Mouse (Mus musculus): ENCODE results near the gene Drg1.
A peak's percentile ranks its signal among the peaks of the same experiment; 100 is the strongest.
"Not testable (repeated sequence)": the region's sequence is repeated elsewhere in the genome, so short reads cannot be mapped to it uniquely, and the experiment has no call there.

The Drg1 gene

DNA sequence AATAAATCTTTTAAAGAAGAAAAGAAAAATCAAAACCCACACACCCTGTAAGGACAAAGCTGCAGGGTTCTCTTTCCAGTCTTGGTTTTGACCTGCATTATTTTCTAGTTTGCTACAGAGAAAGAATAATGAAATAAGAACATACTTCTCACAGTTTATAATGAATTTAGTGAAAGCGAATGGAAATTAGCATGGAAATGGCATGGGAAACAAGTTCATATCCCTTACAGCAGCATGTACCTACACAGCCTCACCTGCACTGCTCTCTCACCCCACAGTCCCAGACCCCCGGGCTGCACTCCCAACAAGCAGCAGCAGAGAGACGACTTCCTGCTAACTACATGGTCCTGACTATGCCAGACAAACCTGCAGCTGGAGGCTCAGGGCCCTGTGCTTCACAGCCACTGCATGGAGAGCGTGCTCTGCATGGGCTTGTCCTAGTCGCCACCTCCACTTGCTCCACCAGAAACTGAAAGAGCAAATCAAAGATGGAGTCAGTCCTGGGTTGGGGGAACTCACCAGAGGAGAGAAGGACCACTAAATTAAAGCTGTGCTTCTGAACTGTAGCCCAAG, 100.9 kb downstream of the Drg1 start:
- peak; percentile 50 for DNase-seq (ENCODE audit: low read depth)

DNA sequence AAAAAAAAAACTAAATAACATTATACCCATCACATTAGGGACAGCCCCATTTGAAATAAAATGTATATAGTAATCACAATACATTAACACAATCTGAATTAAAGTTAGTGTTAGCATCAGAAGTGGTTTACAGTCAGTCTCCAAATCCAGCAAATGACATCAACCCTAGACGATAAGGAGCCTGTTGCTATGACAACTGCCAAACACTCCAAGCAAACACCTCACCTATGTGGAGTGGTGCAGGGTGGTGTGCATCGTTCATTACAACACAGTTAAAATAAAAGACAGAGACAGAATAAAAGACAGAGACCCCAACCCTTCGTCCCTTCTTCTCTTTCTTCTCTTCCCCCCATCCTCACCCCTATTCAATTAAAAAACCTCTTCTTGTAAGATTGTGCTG, 102.6 kb downstream of the Drg1 start:
- DNase-seq (ENCODE audit: low read depth) = peak; percentile 5

DNA sequence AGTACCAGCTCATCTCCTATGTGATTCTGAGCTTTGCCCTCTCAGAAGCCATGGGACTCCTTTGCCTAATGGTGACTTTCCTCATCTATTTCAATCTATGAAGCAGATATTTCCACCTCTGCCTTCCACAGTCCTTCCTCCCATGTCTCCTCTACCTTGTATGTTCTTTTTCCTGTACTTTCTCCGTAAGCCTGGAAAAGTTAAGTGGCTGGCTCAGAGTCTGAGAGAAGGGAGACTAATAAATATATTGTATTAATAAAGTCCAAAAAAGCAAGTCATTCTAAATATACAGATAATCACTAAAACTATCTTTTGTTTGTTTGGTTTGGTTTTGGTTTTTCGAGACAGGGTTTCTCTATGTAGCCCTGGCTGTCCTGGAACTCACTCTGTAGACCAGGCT, 103.1 kb downstream of the Drg1 start:
- DNase-seq (ENCODE audit: low read depth) = peak; percentile 35

DNA sequence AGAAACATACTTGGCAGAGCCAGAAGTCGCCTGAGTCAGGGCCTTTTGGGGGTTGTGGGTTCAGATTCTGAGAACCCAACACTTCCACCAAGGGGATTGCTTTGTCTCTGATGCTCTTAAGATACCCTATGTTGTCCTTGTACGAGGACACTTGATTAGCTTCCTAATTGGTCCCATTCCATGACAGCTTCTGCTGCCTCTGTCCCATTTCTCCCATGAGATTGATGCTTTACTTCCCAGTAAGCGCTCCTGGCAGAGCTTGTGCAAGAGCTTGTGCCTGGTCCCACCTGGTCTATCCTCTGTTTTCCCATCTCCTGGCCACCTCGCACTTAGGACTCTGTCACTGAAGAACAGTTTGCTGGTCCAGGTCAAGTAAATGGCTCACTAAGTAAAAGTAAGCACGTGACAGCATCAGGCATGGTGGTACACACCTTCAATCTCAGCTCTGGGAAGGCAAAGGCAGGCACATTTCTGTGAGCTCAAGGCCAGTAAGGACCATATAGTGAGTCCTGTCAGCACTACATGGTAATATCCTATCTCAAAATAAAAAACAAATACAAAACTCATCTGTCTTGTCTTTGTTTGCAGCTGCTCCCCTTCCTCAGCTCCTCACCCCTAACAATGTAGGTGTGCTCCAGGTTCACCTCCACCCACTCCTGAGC, 103.8 kb downstream of the Drg1 start:
- peak; percentile 44 for DNase-seq (ENCODE audit: low read depth)

DNA sequence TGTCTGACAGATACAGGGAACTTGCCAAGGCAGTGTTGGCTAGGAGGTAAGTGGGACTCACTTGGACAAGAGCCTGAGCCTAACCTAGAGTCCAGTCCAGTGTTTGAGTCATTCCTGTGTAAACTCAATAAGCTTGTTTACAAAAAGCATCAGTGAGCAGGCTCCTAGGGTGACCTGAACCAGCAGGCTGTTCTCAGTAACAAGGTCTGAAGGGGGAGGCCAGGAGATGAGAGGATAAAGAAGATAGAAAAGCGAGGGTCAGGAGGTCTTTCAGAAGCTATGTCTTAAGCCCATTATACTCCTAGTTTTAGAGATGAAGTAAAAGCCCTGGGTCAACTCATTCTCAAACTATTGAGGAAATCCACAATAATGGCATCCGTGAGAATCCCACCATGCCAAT, 104.8 kb downstream of the Drg1 start:
- peak; percentile 72 for DNase-seq (ENCODE audit: low read depth)

DNA sequence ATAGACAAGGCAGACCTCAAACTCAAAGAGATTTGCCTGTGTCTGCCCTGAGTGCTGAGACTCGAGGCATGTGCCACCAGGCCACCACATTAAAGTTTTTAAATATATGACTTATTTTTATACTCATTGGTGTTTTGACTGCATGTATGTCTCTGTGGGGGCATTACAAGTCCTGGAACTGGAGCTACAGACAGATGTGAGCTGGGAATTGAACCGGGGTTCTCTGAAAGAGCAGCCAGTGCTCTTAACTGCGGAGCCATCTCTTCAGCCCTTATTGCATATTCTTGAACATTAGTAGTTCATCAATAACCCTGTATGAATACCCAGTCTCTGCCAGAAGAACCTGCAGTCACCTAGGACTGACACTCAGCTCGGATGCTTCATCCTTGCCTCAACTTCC, 107.4 kb downstream of the Drg1 start:
- not testable (repeated sequence) for DNase-seq (ENCODE audit: low read depth)

DNA sequence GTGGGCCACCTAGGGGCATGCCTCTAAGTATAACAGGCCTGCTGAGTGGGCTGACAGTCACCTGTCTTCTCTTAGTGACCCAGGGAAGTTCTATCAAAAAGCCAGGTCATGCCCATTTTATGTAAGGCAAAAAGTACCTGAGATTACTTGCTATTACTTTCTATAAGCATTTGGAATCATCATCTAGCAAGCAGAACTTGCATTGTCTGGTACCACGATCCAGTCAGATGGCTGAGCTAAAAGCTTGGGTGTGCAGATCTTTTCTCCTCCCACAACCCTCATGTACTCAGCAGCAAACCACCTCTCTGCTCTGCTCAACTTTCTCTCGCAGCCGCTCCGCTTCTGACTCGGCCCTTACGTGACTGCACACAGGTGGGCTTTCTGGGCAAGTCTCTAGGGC, 108.2 kb downstream of the Drg1 start:
- DNase-seq (ENCODE audit: low read depth) = peak; percentile 78

DNA sequence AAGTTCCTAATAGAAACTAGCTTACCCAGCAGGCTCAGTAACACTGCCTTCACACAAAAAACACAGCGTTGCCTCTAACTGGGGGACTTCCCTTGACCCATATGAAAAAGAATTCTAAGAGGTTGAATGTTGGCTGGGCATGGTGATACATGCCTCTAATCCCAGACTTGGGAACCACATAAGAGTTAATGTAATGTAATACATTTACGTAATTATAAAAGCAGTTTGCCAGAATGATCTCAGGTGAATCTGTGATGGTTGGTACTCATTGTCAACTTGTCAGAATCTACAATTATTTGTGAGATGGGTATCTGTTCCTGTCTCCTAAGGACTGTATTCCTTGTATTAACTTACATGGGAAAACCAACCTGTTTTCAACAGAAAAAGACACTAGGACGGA, 109.2 kb downstream of the Drg1 start:
- DNase-seq (ENCODE audit: low read depth) = not testable (repeated sequence)

DNA sequence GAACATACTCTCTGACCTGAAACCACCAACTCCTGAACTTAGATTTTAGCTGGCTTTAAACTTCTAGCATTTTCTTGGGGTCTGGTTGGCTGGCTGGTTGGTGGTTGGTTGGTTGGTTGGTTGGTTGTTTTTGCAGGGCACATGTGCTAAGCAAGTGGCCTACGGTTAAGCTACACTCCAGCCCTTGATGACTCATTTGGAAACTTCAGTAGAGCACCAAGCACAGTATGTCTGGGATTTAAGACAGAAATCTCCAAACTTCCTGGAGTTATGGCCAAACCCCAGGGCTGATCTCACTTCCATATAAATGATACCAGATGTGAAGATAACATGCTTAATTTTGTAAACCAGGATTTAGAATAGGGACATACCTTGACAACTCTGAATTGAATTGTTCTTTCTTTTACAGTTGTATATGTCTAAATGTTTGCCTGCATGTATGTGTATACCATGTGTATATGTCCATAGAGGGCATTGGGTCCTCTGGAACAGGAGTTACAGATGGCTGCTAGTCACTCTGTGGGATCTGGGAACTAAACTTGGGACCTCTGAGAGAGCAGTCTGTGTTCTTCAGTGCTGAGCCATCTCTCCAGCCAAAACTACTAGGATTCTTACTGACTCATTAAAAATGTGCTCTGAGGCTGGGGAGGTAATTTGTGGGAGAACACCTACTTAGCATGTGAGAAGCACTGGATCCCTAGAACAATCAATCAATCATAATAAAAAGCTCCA, 112.4 kb downstream of the Drg1 start:
- DNase-seq (ENCODE audit: low read depth) = peak; percentile 100

DNA sequence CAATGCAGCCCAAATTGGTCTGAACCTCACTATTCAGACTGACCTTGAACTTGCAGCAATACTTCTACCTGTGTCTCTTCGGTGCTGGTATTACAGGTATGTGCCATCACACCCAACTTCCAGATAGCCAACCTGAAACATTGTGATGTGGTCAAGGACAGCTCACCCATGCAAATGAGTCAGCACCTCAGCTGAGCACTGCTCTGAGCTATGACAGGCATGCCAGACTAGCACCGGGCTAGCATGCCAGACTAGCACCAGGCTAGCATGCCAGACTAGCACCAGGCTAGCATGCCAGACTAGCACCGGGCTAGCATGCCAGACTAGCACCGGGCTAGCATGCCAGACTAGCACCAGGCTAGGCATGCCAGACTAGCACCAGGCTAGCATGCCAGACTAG, 114.9 kb downstream of the Drg1 start:
- not testable (repeated sequence) for DNase-seq (ENCODE audit: low read depth)

DNA sequence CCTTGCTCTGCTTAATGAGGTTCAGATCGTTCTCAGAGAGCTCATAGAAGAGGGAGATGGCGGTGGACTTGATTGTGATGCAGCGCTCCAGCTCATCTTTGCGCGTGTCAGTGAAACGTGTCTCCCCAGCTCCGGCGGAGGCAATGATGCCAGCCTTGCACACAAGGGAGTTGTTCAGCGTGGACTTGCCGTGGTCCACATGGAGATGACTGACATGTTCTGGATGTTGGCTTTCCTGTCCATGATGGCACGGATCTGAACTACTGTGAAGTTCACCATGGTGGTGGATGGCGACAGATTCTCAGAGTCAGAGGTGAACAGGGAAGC, 115.6 kb downstream of the Drg1 start:
- not testable (repeated sequence) for DNase-seq (ENCODE audit: low read depth)

DNA sequence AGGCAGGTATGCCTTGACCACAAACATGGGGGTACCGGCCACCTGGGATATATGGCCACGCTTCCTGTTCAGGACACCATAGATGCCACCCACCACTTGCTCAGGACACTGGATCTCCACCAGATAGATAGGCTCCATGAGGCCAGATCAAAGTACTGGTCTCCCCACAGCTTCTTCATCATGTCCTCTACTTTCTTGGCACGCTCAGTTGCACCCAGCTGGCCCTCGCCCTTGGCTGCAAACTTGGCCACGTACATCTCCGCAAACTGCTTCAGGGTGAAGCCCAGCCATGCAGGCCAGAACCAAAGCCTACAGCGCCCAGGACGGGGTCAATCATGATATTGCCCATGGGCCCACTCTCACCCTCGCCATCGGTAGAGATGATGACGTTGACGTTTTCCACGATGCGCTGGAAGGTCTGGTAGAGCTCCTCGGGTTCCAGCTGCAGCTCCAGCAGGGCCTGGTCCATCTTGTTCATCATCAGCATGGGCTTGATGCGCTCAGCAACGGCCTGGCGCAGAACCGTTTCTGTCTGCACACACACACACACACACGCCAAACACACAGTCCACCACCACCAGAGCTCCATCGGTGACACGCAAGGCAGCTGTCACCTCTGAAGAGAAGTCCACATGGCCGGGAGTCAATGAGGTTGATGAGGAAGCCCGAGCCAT, 116.1 kb downstream of the Drg1 start:
- DNase-seq (ENCODE audit: low read depth) = not testable (repeated sequence)

DNA sequence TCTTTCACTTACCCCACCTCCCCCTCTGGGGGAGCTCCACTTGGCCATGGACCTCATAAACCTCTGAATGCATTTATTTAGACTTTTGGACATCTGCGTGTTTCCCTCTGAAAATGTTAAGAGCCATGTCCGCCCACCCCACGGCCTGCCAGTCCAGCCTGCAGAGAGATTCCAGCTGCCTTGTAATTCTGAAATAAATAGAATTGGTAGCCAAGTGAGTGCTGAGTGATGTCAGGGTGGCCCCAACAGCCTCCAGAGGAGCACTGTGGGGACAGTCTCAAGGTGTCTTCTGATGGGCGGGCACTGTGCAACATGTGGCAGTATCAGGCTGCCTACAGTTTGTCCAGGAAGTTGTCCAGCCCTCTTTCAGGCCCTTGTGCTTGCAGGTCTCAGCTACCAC, 116.7 kb downstream of the Drg1 start:
- DNase-seq (ENCODE audit: low read depth) = not testable (repeated sequence)

DNA sequence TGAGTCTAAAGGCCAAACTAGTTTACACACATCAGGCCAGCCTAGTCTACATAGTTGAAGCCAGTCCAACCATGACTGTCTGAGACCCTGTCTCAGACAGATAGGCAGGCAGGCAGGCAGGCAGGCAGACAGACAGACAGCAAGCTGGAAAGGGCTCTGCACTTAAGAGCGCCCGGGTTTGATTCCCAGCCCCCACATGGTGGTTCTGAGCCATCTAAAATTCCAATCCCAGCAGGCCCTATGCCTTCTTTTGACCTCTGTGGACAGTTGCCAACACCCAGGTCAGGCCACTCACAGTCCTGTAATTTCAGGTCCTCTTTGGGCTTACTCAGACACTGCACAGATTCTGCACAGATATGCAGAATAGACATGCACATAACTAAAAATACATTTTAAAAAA, 119.4 kb downstream of the Drg1 start:
- not testable (repeated sequence) for DNase-seq (ENCODE audit: low read depth)

DNA sequence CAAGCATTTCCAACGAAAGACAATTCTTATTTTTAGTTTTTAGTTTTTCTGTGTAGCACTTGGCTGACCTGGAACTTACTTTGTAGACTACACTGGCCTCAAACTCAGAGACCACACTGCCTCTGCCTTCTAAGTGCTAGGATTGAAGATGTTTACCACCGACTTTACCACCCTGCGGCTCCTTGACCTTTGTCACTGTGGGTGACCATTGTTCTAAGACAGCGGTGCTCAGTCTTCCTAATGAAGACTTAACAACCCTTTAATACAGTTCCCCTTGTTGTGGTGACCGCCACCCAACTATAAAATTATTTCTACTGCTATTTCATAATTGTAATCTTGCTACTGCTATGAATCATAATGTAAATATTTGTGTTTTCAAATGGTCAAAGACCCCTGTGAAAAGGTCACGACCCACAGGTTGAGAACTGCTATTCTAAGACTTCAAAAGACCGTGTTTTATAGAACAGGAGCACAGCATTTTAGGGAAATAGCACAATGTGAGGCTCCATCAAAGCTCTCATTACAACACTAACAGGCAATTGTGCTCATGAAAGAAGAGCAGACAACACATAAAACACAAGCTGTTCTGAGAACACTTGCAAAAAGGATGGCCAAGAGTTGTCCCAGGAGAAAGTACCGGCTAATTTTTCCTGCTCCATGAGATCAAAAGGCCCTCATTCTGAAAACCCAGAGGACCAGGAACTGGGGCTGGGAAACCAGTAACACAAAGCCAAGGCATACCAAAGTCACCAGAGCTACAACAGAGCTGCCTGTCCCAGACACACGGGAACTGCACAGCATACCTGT, 120.7 kb downstream of the Drg1 start:
- not testable (repeated sequence) for DNase-seq (ENCODE audit: low read depth)

DNA sequence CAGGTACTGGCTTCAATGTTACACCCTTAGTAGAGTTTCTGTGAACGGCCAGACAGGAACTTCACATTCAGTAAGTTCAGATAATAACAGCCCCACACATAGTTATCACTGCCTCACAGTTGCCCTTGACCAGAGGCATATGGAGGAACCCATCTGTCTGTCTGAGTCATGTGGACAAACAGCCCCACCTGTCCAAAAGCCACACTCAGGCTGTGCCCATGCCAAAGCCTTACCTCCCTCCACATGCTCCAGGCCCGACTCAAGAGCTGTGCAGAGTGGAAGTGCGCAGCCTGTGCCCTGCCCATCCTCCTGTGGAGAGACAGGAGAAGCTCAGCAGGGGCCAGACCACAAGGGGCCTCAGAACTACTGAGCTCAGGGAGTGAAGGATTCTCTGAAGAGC, 122.2 kb downstream of the Drg1 start:
- not testable (repeated sequence) for DNase-seq (ENCODE audit: low read depth)

DNA sequence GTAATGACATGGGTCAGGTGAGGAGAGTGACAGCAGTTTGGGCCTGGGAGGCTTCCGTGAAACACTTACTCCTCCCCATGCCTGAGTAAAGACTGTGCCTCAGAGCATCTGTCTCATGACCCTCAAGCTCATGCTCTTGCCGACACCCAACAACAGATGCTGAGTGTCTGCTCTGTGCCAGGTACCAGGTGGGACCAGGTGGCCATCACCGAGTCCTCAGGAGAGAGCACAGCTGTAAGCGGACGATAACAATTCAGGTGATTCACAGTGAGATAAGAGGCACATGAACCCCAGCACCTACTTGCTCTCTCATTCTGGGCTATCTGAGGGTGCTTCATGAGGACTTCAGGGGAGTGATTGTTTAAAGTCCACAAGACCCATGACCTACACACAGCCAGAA, 123.8 kb downstream of the Drg1 start:
- not testable (repeated sequence) for DNase-seq (ENCODE audit: low read depth)

DNA sequence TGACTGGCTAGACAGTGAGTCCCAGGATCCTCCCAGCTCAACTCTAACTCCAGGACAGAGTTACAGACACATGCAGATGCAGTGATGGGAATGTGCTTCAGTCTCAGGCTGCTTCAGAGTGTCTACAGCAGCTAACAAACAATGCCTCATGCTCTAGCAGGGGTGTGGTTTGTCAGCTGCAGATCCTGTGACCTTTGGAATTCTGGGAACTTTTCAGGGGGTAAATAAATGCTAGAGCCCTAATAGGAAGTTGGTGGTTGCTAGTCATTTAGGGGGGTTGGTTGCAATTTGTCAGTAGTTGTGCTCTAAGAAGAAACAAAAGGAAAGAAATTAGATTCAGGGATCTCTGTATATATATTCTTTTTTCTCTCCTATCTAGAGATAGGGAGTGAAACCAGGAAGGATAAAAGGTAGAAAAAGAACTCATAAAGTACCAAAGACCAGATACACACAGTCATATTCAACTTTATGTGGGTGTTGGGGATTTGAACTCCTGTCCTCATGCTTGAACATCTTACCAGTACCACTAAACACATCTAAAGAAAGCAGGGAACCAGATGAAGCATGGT, 125.2 kb downstream of the Drg1 start:
- not testable (repeated sequence) for DNase-seq (ENCODE audit: low read depth)

DNA sequence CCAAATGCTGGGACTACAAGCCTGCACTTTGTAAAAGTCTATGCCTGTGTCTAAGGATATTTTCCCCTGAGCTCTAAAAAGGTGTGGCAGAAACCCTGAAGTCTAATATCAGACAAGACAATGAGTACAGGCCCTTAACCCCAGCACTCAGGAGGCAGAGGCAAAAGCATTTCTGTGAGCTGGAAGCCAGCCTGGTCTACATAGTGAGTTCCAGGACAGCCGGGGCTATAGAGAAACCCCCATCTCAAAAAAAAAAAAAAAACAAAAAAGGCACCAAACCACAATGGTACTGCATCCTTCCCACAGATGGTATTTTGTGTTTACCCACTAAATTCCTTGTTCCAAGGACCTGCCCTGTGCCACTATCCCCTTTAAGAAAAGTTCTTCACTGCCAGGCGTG, 127.9 kb downstream of the Drg1 start:
- DNase-seq (ENCODE audit: low read depth) = not testable (repeated sequence)
